Mouse (Mus musculus) ES-Bruce4 (cell line): ENCODE results near the gene Gm4869.

Source experiments
- CTCF ChIP-seq: IDR thresholded peaks from one replicate; pipeline ENCODE4 v1.8.1; 2011; ENCODE audit warnings: low read depth, low read length
- POLR2A ChIP-seq: IDR thresholded peaks from one replicate; pipeline ENCODE4 v1.8.1; 2011; ENCODE audit warnings: low read length; ENCODE audit not compliant: insufficient read depth

GRCm38 (mm10) chr5:140445345-140445744, at the start of gene Gm4869:
- TF ChIP-seq POLR2A (no peak), CTCF (no peak)
